Mouse (Mus musculus) cortical plate, adult 2 months (tissue): ENCODE measurements around the gene Anp32a.

Source experiments
- CTCF ChIP-seq: fragments of 200-500 bp; IDR thresholded peaks from 2 replicates; pipeline ENCODE4 v1.5.1; 2011; ENCODE audit warnings: mild to moderate bottlenecking, control low read depth, low read length; ENCODE audit not compliant: insufficient read depth; ENCODE audit errors: extremely low read depth
- POLR2A ChIP-seq: fragments of 200-500 bp; IDR thresholded peaks from 2 replicates; pipeline ENCODE4 v1.6.1; 2011; ENCODE audit warnings: mild to moderate bottlenecking, low read length, control low read depth; ENCODE audit not compliant: insufficient read depth; ENCODE audit errors: extremely low read depth

- TF ChIP-seq CTCF, result no peak
- TF ChIP-seq POLR2A, result no peak
Observed at GRCm38 (mm10) chr9:62350721-62351120, 9.6 kb downstream of the Anp32a start.
